8 mouse cellular contexts compared by ENCODE assay signal in genomic region chr11:75159564-75159963, GRCm38 (mm10). TPM values are rescaled to one million over a fixed set of nuclear protein-coding genes. Genes with fewer than 3 reads are reported as not detected.
DNase-seq lines count a peak whose midpoint lies in the region; ATAC-seq lines count a peak whose summit lies in the region.

No protein-coding gene starts in this region.

- H3K36me3 ChIP-seq in kidney, embryonic 16.5 days (ENCODE audit: insufficient read depth, low read length) = peaks cover 35% of the 10 kb centered on the region

- no peak for ATAC-seq in kidney, embryonic 16.5 days (ENCODE audit: low FRiP score, low TSS enrichment)

- H3K4me1 ChIP-seq in kidney, embryonic 16.5 days (ENCODE audit: insufficient read depth, low read length) = peaks cover 49% of the 10 kb centered on the region

- no peak overlapping the region for H3K9ac ChIP-seq in kidney, embryonic 16.5 days (replicated peaks; ENCODE audit: low read length)

- peaks cover 6% of the 10 kb centered on the region; the same call in 1 of the 2 replicates for H3K27me3 ChIP-seq in kidney, embryonic 16.5 days (ENCODE audit: insufficient read depth, low read length)

- no peak overlapping the region for H3K4me2 ChIP-seq in kidney, embryonic 16.5 days (replicated peaks; ENCODE audit: low read depth, low read length)

- WGBS in kidney, embryonic 16.5 days = 47% methylated on average over 2 of the region's 2 CpGs

- DNase-seq in adrenal gland, adult (ENCODE audit: inconsistent age in 2 of 2, low spot score in 1 of 2) = peak; percentile 45 to 76
- DNase-seq in adrenal gland, postnatal 4 days (ENCODE audit: low spot score in 2 of 2) = no peak
- DNase-seq in retina, embryonic 14.5 days (ENCODE audit: low spot score) = peak; percentile 23
- DNase-seq in retina, postnatal 1 day = no peak
- peak; percentile 29 for DNase-seq in thymus, postnatal 0 days (ENCODE audit: low spot score)
- DNase-seq in layer of hippocampus, adult 9-11 months = no peak
- DNase-seq in ovary, postnatal 14 days (ENCODE audit: low spot score) = no peak

- no peak overlapping the region for H3K4me3 ChIP-seq in kidney, embryonic 16.5 days (ENCODE audit: low read length)

- H3K9me3 ChIP-seq in kidney, embryonic 16.5 days (ENCODE audit: low read length) = no peaks in the 10 kb centered on the region

- H3K27ac ChIP-seq in kidney, embryonic 16.5 days (ENCODE audit: low read length) = peak overlapping the region; percentile 79; the same call in 1 of the 2 replicates

RNA-seq across cellular contexts. Expression of gene Hic1, which starts 9.8 kb away (rescaled TPM):
- total RNA-seq in adrenal gland, postnatal 4 days (2021) = 10 to 100 TPM; 22.9 to 29.2 TPM
- polyA plus RNA-seq in kidney, embryonic 16.5 days (2015; fragmentation: Nextera tagmentation; extraction: Ambion mirVana) = 16.1 and 16.2 TPM in 2 replicates
- polyA plus RNA-seq in thymus, postnatal 0 days (2015; fragmentation: Nextera tagmentation; extraction: Ambion mirVana) = 8.3 and 11.0 TPM in 2 replicates

RNA-seq across cellular contexts. Expression of gene Ovca2, which starts 19.1 kb away (rescaled TPM):
- 10 to 100 TPM; 16.0 to 17.4 TPM for total RNA-seq in adrenal gland, postnatal 4 days (2021)
- 26.1 and 26.9 TPM in 2 replicates for polyA plus RNA-seq in kidney, embryonic 16.5 days (2015; fragmentation: Nextera tagmentation; extraction: Ambion mirVana)
- 34.2 and 37.7 TPM in 2 replicates for polyA plus RNA-seq in thymus, postnatal 0 days (2015; fragmentation: Nextera tagmentation; extraction: Ambion mirVana)

RNA-seq across cellular contexts. Expression of gene Dph1, which starts 31.5 kb away (rescaled TPM):
- 10 to 100 TPM; 26.8 to 29.0 TPM for total RNA-seq in adrenal gland, postnatal 4 days (2021)
- polyA plus RNA-seq in kidney, embryonic 16.5 days (2015; fragmentation: Nextera tagmentation; extraction: Ambion mirVana) = 28.2 and 28.4 TPM in 2 replicates
- 14.0 and 14.1 TPM in 2 replicates for polyA plus RNA-seq in thymus, postnatal 0 days (2015; fragmentation: Nextera tagmentation; extraction: Ambion mirVana)

RNA-seq across cellular contexts. Expression of gene Rtn4rl1, which starts 34.0 kb away (rescaled TPM):
- total RNA-seq in adrenal gland, postnatal 4 days (2021) = 10 to 100 TPM; 33.3 to 33.8 TPM
- polyA plus RNA-seq in kidney, embryonic 16.5 days (2015; fragmentation: Nextera tagmentation; extraction: Ambion mirVana) = 3.8 and 5.0 TPM in 2 replicates
- 7.8 and 8.1 TPM in 2 replicates for polyA plus RNA-seq in thymus, postnatal 0 days (2015; fragmentation: Nextera tagmentation; extraction: Ambion mirVana)

Comparison
In these comparisons a context has a peak if more than half of its experiments do, and no peak if none do; other contexts are left out.
1. DNase-seq: peak in adrenal gland, adult (2 of 2), retina, embryonic 14.5 days (single experiment) and thymus, postnatal 0 days (single experiment); none in adrenal gland, postnatal 4 days (0 of 2), retina, postnatal 1 day (single experiment), layer of hippocampus, adult 9-11 months (single experiment) and ovary, postnatal 14 days (single experiment).